Mouse (Mus musculus) liver, postnatal 0 days (tissue): ENCODE data around the gene Prss2. TPM values are rescaled to one million over a fixed set of nuclear protein-coding genes. Genes with fewer than 3 reads are reported as not detected.
"Not testable (repeated sequence)": the region's sequence is repeated elsewhere in the genome, so short reads cannot be mapped to it uniquely, and the experiment has no call there.

ENCODE experiments used
- ATAC-seq: fragments of 200-750 bp; cut with Nextera tagmentation; 2 replicates; pipeline ENCODE4 v1.8.0; 2017; ENCODE audit warnings: mild to moderate bottlenecking, moderate library complexity
- DNase-seq: peaks from one replicate; pipeline ENCODE4 v3.0.0-alpha.2; 2016
- H3K27ac ChIP-seq: fragments of 300-500 bp; sonication (generic); 2 replicates; pipeline ENCODE4 v1.5.1; 2014; ENCODE audit warnings: antibody characterized with exemption, moderate library complexity, mild to moderate bottlenecking, low read depth
- H3K27me3 ChIP-seq: fragments of 300-500 bp; sonication (generic); 2 replicates; pipeline ENCODE4 v1.6.1; 2014; ENCODE audit warnings: low read length, control low read depth, mixed read lengths; ENCODE audit not compliant: insufficient read depth
- H3K36me3 ChIP-seq: fragments of 300-500 bp; sonication (generic); replicated peaks from 2 replicates; pipeline ENCODE4 v1.6.1; 2014; ENCODE audit warnings: mild to moderate bottlenecking, control low read depth, low read length, moderate library complexity, mixed read lengths; ENCODE audit not compliant: insufficient read depth
- H3K4me1 ChIP-seq: fragments of 300-500 bp; sonication (generic); 2 replicates; pipeline ENCODE4 v1.6.1; 2014; ENCODE audit warnings: antibody characterized with exemption, mild to moderate bottlenecking, control low read depth; ENCODE audit not compliant: insufficient read depth
- H3K4me2 ChIP-seq: fragments of 300-500 bp; sonication (generic); 2 replicates; pipeline ENCODE4 v1.6.1; 2014; ENCODE audit warnings: low read depth, mild to moderate bottlenecking, low read length, moderate library complexity, mixed read lengths
- H3K4me3 ChIP-seq: fragments of 300-500 bp; sonication (generic); 2 replicates; pipeline ENCODE4 v1.5.1; 2014; ENCODE audit warnings: low read depth, low read length
- H3K9ac ChIP-seq: fragments of 300-500 bp; sonication (generic); replicated peaks from 2 replicates; pipeline ENCODE4 v1.6.1; 2014; ENCODE audit warnings: mild to moderate bottlenecking, moderate library complexity
- H3K9me3 ChIP-seq: fragments of 300-500 bp; sonication (generic); 2 replicates; pipeline ENCODE4 v1.6.1; 2016; ENCODE audit warnings: mild to moderate bottlenecking, control low read depth, low read length, mixed read lengths
- CTCF ChIP-seq: sonication (generic); IDR thresholded peaks from 2 replicates; pipeline ENCODE4 v1.5.1; 2016; ENCODE audit warnings: antibody characterized with exemption, low read depth
- EP300 ChIP-seq: IDR thresholded peaks from 2 replicates; pipeline ENCODE4 v1.6.1; 2016; ENCODE audit warnings: antibody characterized with exemption, low read depth, mild to moderate bottlenecking
- WGBS: fragments of 180-500 bp; shearing (Covaris S2); extraction: QIAGEN DNeasy Blood & Tissue Kit; methylation state at CpG from one replicate; pipeline ENCODE4 v1.1.7; 2014; ENCODE audit not compliant: insufficient replicate concordance; 5-methylcytosine and 5-hydroxymethylcytosine counted together
- polyA plus RNA-seq: library from polyadenylated mRNA; unstranded; fragments of >200 nt; fragmentation: Nextera tagmentation; extraction: Ambion mirVana; gene quantifications from 2 replicates; pipeline ENCODE4 v1.2.1, GENCODE M21; 2015

The Prss2 gene
- polyA plus RNA-seq, 1 experiment from 2014 or later = 0.18 TPM

- Histone ChIP-seq H3K9me3 (no peaks in the 10 kb centered on the region), H3K4me2 (no peak overlapping the region), H3K9ac (no peak overlapping the region), H3K27me3 (no peaks in the 10 kb centered on the region), H3K4me3 (no peak overlapping the region), H3K4me1 (peaks cover 6% of the 10 kb centered on the region; the same call in 1 of the 2 replicates), H3K36me3 (no peaks in the 10 kb centered on the region), H3K27ac (no peak overlapping the region)
- WGBS = 58% methylated on average over 2 of the region's 2 CpGs
- no peak for ATAC-seq
- TF ChIP-seq CTCF = no peak
- TF ChIP-seq EP300 = no peak
- no peak for DNase-seq
These were observed 38.7 kb downstream of the Prss2 start for GRCm38 (mm10) chr6:41560273-41560672.

GRCm38 (mm10) chr6:41562598-41562997, 41.0 kb downstream of the Prss2 start:
- Histone ChIP-seq H3K9me3 (no peaks in the 10 kb centered on the region), H3K9ac (0 out of 2 replicates have a peak overlapping the region, but pooled peaks have one; percentile 16), H3K27ac (no peak overlapping the region), H3K4me1 (peaks cover 4% of the 10 kb centered on the region; the same call in 1 of the 2 replicates), H3K27me3 (no peaks in the 10 kb centered on the region), H3K36me3 (no peaks in the 10 kb centered on the region), H3K4me2 (peak overlapping the region; percentile 10; the same call in 1 of the 2 replicates), H3K4me3 (peak overlapping the region; percentile 17; the same call in 1 of the 2 replicates)
- ATAC-seq (no peak), DNase-seq (no peak)
- TF ChIP-seq EP300 (no peak), CTCF (no peak)
- WGBS = 79% methylated on average over 4 of the region's 4 CpGs

GRCm38 (mm10) chr6:41563104-41563951, 41.7 kb downstream of the Prss2 start:
- H3K4me2 ChIP-seq = not testable (repeated sequence)
- peak overlapping the region; percentile 17; the same call in 1 of the 2 replicates for H3K4me3 ChIP-seq

GRCm38 (mm10) chr6:41565261-41565660, 43.7 kb downstream of the Prss2 start:
- H3K4me1 ChIP-seq = no peaks in the 10 kb centered on the region
- no peaks in the 10 kb centered on the region for H3K36me3 ChIP-seq
- ATAC-seq = no peak
- H3K9ac ChIP-seq = no peak overlapping the region
- TF ChIP-seq CTCF (no peak), EP300 (no peak)
- no peaks in the 10 kb centered on the region for H3K9me3 ChIP-seq
- WGBS = 78% methylated on average over 1 of the region's 1 CpGs
- H3K27me3 ChIP-seq = no peaks in the 10 kb centered on the region
- no peak overlapping the region for H3K4me2 ChIP-seq
- DNase-seq = no peak
- no peak overlapping the region for H3K4me3 ChIP-seq
- H3K27ac ChIP-seq = no peak overlapping the region

More at GRCm38 (mm10) chr6:41563104-41563951, 41.7 kb downstream of the Prss2 start:
- not testable (repeated sequence) for H3K27me3 ChIP-seq, H3K4me1 ChIP-seq, DNase-seq, H3K9me3 ChIP-seq, H3K36me3 ChIP-seq, H3K9ac ChIP-seq, H3K27ac ChIP-seq
- 29% methylated on average over 4 of the region's 23 CpGs for WGBS
- ATAC-seq = peak; percentile 56

- no peak overlapping the region for H3K4me2 ChIP-seq
- H3K9ac ChIP-seq = no peak overlapping the region
- ATAC-seq = no peak
- no peak overlapping the region for H3K27ac ChIP-seq
- no peaks in the 10 kb centered on the region for H3K9me3 ChIP-seq
- no peak overlapping the region for H3K4me3 ChIP-seq
- H3K4me1 ChIP-seq = no peaks in the 10 kb centered on the region
- WGBS = 77% methylated on average over 4 of the region's 4 CpGs
- no peaks in the 10 kb centered on the region for H3K27me3 ChIP-seq
- H3K36me3 ChIP-seq = no peaks in the 10 kb centered on the region
- TF ChIP-seq EP300 (no peak), CTCF (no peak)
- no peak for DNase-seq
These were observed 45.4 kb downstream of the Prss2 start for GRCm38 (mm10) chr6:41566965-41567364.

- Histone ChIP-seq H3K4me3 (no peak overlapping the region), H3K27ac (no peak overlapping the region), H3K4me2 (no peak overlapping the region), H3K27me3 (no peaks in the 10 kb centered on the region), H3K36me3 (no peaks in the 10 kb centered on the region), H3K9me3 (no peaks in the 10 kb centered on the region), H3K9ac (no peak overlapping the region), H3K4me1 (no peaks in the 10 kb centered on the region)
- no peak for TF ChIP-seq CTCF
- TF ChIP-seq EP300 = no peak
- DNase-seq (no peak), ATAC-seq (no peak)
- WGBS = 76% methylated on average over 3 of the region's 3 CpGs
These were observed 47.5 kb downstream of the Prss2 start for GRCm38 (mm10) chr6:41569078-41569477.

Other genes starting within 250 kb of the Prss2 start
- gene Try4, start 219.5 kb upstream of the Prss2 start, polyA plus RNA-seq = 3.9 TPM in 1 of 2 replicates, not detected in the other
- gene Try5, start 204.9 kb upstream of the Prss2 start, polyA plus RNA-seq = 16.8 TPM in 1 of 2 replicates, not detected in the other
- gene Try10, start 167.7 kb upstream of the Prss2 start, polyA plus RNA-seq = 2.4 TPM in 1 of 2 replicates, not detected in the other
- 3.1 TPM in 1 of 2 replicates, not detected in the other for gene Prss3, start 144.1 kb upstream of the Prss2 start, polyA plus RNA-seq
- 4.3 TPM in 1 of 2 replicates, not detected in the other for gene Gm5771, start 129.4 kb upstream of the Prss2 start, polyA plus RNA-seq
- 2.3 TPM in 1 of 2 replicates, not detected in the other for gene Gm10334, start 75.6 kb upstream of the Prss2 start, polyA plus RNA-seq
- 4.4 TPM in 1 of 2 replicates, not detected in the other for gene Prss1, start 62.9 kb upstream of the Prss2 start, polyA plus RNA-seq
- gene Ephb6, start 83.7 kb downstream of the Prss2 start, polyA plus RNA-seq = 0.25 and 0.28 TPM in 2 replicates
- gene Trpv6, start 114.6 kb downstream of the Prss2 start, polyA plus RNA-seq = not detected in 2 replicates
- gene Trpv5, start 159.0 kb downstream of the Prss2 start, polyA plus RNA-seq = 0.11 TPM in 1 of 2 replicates, not detected in the other
- not detected in 2 replicates for gene Llcfc1, start 162.6 kb downstream of the Prss2 start, polyA plus RNA-seq
- gene Kel, start 182.6 kb downstream of the Prss2 start, polyA plus RNA-seq = 58.6 and 66.7 TPM in 2 replicates